Mouse (Mus musculus): ENCODE results near the gene BC030867. TPM values are rescaled to one million over a fixed set of nuclear protein-coding genes. Genes with fewer than 3 reads are reported as not detected.

BC030867 gene
- polyA plus RNA-seq, 1 experiment from 2014 or later = 11.4 TPM

DNA sequence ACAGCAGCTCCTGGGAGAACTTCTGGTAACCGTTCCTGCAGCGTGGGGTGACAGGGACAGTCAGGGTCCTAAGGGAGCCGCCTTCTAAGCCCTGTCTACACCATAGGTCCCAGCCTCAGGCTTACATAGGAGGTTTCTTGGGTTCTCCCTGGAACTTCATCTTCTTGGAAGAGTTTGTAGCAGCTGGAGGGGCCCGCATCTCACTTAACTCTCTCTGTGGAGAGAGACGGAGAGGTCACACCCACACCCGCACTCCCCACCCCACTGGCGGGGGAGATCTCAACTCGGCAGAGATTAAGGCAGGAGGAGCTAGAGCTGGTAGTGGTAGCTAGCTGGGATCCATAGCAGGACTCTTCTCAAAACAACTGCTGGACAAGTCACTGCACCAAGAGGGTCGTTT lies 59.4 kb downstream of the BC030867 start:
- Histone ChIP-seq H3K27me3 (ENCODE audit: control insufficient read depth, insufficient read depth, low read length) (no peaks in the 10 kb centered on the region), H3K4me2 (replicated peaks; ENCODE audit: low read depth, low read length) (no peak overlapping the region), H3K9ac (replicated peaks; ENCODE audit: low read depth, low read length) (no peak overlapping the region), H3K4me1 (ENCODE audit: control insufficient read depth, insufficient read depth, low read length) (peaks cover 17% of the 10 kb centered on the region), H3K9me3 (ENCODE audit: control insufficient read depth, low read depth, low read length) (no peaks in the 10 kb centered on the region), H3K36me3 (ENCODE audit: control insufficient read depth, insufficient read depth, low read length) (peaks cover 45% of the 10 kb centered on the region), H3K4me3 (ENCODE audit: low read depth, low read length) (no peak overlapping the region), H3K27ac (ENCODE audit: low read length) (no peak overlapping the region)
- no peak for ATAC-seq (ENCODE audit: insufficient number of reproducible peaks, insufficient read depth, low FRiP score, low read depth)
- WGBS = 84% methylated on average over 9 of the region's 9 CpGs

- Histone ChIP-seq H3K4me1 (ENCODE audit: control insufficient read depth, insufficient read depth, low read length) (peaks cover 17% of the 10 kb centered on the region), H3K36me3 (ENCODE audit: control insufficient read depth, insufficient read depth, low read length) (peaks cover 54% of the 10 kb centered on the region), H3K27ac (ENCODE audit: low read length) (peak overlapping the region; percentile 34), H3K9ac (replicated peaks; ENCODE audit: low read depth, low read length) (no peak overlapping the region), H3K4me2 (replicated peaks; ENCODE audit: low read depth, low read length) (peak overlapping the region; percentile 58), H3K27me3 (ENCODE audit: control insufficient read depth, insufficient read depth, low read length) (no peaks in the 10 kb centered on the region), H3K9me3 (ENCODE audit: control insufficient read depth, low read depth, low read length) (no peaks in the 10 kb centered on the region), H3K4me3 (ENCODE audit: low read depth, low read length) (peak overlapping the region; percentile 29)
- under 1% methylated on average over 27 of the region's 27 CpGs for WGBS
- peak; percentile 95 for ATAC-seq (ENCODE audit: insufficient number of reproducible peaks, insufficient read depth, low FRiP score, low read depth)
Observed at GRCm38 (mm10) chr11:102308979-102309378, 60.3 kb downstream of the BC030867 start.

GRCm38 (mm10) chr11:102309821-102310617 lies 61.3 kb downstream of the BC030867 start:
- peaks cover 64% of the 10 kb centered on the region for H3K36me3 ChIP-seq (ENCODE audit: control insufficient read depth, insufficient read depth, low read length)

GRCm38 (mm10) chr11:102310768-102311695 lies 62.4 kb downstream of the BC030867 start:
- ATAC-seq (ENCODE audit: insufficient number of reproducible peaks, insufficient read depth, low FRiP score, low read depth) = no peak
- WGBS = 44% methylated on average over 38 of the region's 38 CpGs
- H3K36me3 ChIP-seq (ENCODE audit: control insufficient read depth, insufficient read depth, low read length) = peaks cover 64% of the 10 kb centered on the region
- no peak overlapping the region for H3K4me3 ChIP-seq (ENCODE audit: low read depth, low read length)
- H3K27ac ChIP-seq (ENCODE audit: low read length) = no peak overlapping the region
- H3K9me3 ChIP-seq (ENCODE audit: control insufficient read depth, low read depth, low read length) = no peaks in the 10 kb centered on the region
- no peaks in the 10 kb centered on the region for H3K27me3 ChIP-seq (ENCODE audit: control insufficient read depth, insufficient read depth, low read length)
- H3K4me2 ChIP-seq (replicated peaks; ENCODE audit: low read depth, low read length) = no peak overlapping the region
- H3K9ac ChIP-seq (replicated peaks; ENCODE audit: low read depth, low read length) = no peak overlapping the region
- peaks cover 22% of the 10 kb centered on the region for H3K4me1 ChIP-seq (ENCODE audit: control insufficient read depth, insufficient read depth, low read length)

More at GRCm38 (mm10) chr11:102309821-102310617, 61.3 kb downstream of the BC030867 start:
- H3K9ac ChIP-seq (replicated peaks; ENCODE audit: low read depth, low read length) = 0 out of 2 replicates have a peak overlapping the region, but pooled peaks have one; percentile 10
- H3K4me3 ChIP-seq (ENCODE audit: low read depth, low read length) = peak overlapping the region; percentile 29; the same call in 1 of the 2 replicates
- ATAC-seq (ENCODE audit: insufficient number of reproducible peaks, insufficient read depth, low FRiP score, low read depth) = no peak
- H3K4me2 ChIP-seq (replicated peaks; ENCODE audit: low read depth, low read length) = peak overlapping the region; percentile 58
- peaks cover 17% of the 10 kb centered on the region for H3K4me1 ChIP-seq (ENCODE audit: control insufficient read depth, insufficient read depth, low read length)
- H3K27ac ChIP-seq (ENCODE audit: low read length) = peak overlapping the region; percentile 34; the same call in 1 of the 2 replicates
- H3K27me3 ChIP-seq (ENCODE audit: control insufficient read depth, insufficient read depth, low read length) = no peaks in the 10 kb centered on the region
- no peaks in the 10 kb centered on the region for H3K9me3 ChIP-seq (ENCODE audit: control insufficient read depth, low read depth, low read length)
- 88% methylated on average over 22 of the region's 22 CpGs for WGBS

- Histone ChIP-seq H3K27me3 (ENCODE audit: control insufficient read depth, insufficient read depth, low read length) (no peaks in the 10 kb centered on the region), H3K4me1 (ENCODE audit: control insufficient read depth, insufficient read depth, low read length) (peaks cover 25% of the 10 kb centered on the region), H3K36me3 (ENCODE audit: control insufficient read depth, insufficient read depth, low read length) (peaks cover 55% of the 10 kb centered on the region), H3K9me3 (ENCODE audit: control insufficient read depth, low read depth, low read length) (no peaks in the 10 kb centered on the region), H3K4me3 (ENCODE audit: low read depth, low read length) (no peak overlapping the region), H3K27ac (ENCODE audit: low read length) (no peak overlapping the region), H3K4me2 (replicated peaks; ENCODE audit: low read depth, low read length) (no peak overlapping the region), H3K9ac (replicated peaks; ENCODE audit: low read depth, low read length) (no peak overlapping the region)
- ATAC-seq (ENCODE audit: insufficient number of reproducible peaks, insufficient read depth, low FRiP score, low read depth) = no peak
- WGBS = 91% methylated on average over 4 of the region's 4 CpGs
Observed at GRCm38 (mm10) chr11:102311966-102312365, 63.3 kb downstream of the BC030867 start.

- Histone ChIP-seq H3K9me3 (ENCODE audit: control insufficient read depth, low read depth, low read length) (no peaks in the 10 kb centered on the region), H3K27ac (ENCODE audit: low read length) (no peak overlapping the region), H3K4me3 (ENCODE audit: low read depth, low read length) (no peak overlapping the region), H3K9ac (replicated peaks; ENCODE audit: low read depth, low read length) (no peak overlapping the region), H3K36me3 (ENCODE audit: control insufficient read depth, insufficient read depth, low read length) (peaks cover 49% of the 10 kb centered on the region), H3K4me1 (ENCODE audit: control insufficient read depth, insufficient read depth, low read length) (peaks cover 25% of the 10 kb centered on the region), H3K27me3 (ENCODE audit: control insufficient read depth, insufficient read depth, low read length) (no peaks in the 10 kb centered on the region), H3K4me2 (replicated peaks; ENCODE audit: low read depth, low read length) (no peak overlapping the region)
- WGBS = 85% methylated on average over 6 of the region's 6 CpGs
- ATAC-seq (ENCODE audit: insufficient number of reproducible peaks, insufficient read depth, low FRiP score, low read depth) = no peak
Observed at GRCm38 (mm10) chr11:102312586-102312985, 63.9 kb downstream of the BC030867 start.

DNA sequence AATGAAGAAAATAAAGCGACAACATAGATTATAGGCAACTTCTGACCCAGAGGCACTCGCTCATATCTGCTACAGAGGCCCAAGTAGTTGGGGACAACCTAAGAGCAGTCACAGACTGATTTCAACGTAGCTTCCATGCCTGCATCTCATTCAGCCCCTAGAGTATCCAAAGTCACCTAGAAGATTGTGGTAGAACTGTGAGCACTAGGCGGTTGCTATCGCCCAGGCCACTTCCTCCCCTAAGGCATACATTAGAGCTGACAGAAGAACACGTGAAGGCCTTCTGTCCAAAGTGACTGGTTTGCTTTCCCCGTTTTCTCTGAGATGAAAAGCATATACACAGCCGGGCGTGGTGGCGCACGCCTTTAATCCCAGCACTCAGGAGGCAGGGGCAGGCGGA lies 65.6 kb downstream of the BC030867 start:
- Histone ChIP-seq H3K9ac (replicated peaks; ENCODE audit: low read depth, low read length) (no peak overlapping the region), H3K4me3 (ENCODE audit: low read depth, low read length) (no peak overlapping the region), H3K4me2 (replicated peaks; ENCODE audit: low read depth, low read length) (no peak overlapping the region), H3K27me3 (ENCODE audit: control insufficient read depth, insufficient read depth, low read length) (no peaks in the 10 kb centered on the region), H3K27ac (ENCODE audit: low read length) (no peak overlapping the region), H3K4me1 (ENCODE audit: control insufficient read depth, insufficient read depth, low read length) (peaks cover 20% of the 10 kb centered on the region), H3K9me3 (ENCODE audit: control insufficient read depth, low read depth, low read length) (no peaks in the 10 kb centered on the region), H3K36me3 (ENCODE audit: control insufficient read depth, insufficient read depth, low read length) (peaks cover 39% of the 10 kb centered on the region)
- 79% methylated on average over 12 of the region's 12 CpGs for WGBS
- no peak for ATAC-seq (ENCODE audit: insufficient number of reproducible peaks, insufficient read depth, low FRiP score, low read depth)
